Mouse (Mus musculus) stomach, postnatal 0 days (tissue): ENCODE measurements around the gene Phgdh.

Experiments
- CTCF ChIP-seq: IDR thresholded peaks from 2 replicates; pipeline ENCODE4 v1.5.1; 2016; ENCODE audit warnings: antibody characterized with exemption, low read depth, mild to moderate bottlenecking, moderate library complexity
- EP300 ChIP-seq: optimal IDR thresholded peaks from 2 replicates; pipeline ENCODE3; 2016; ENCODE audit warnings: antibody characterized with exemption

- TF ChIP-seq CTCF (no peak), EP300 (no peak)
These were observed 26.3 kb upstream of the Phgdh start for GRCm38 (mm10) chr3:98366086-98366485.
